Mouse (Mus musculus): Measurements from ENCODE around the gene Ablim1. TPM values are rescaled to one million over a fixed set of nuclear protein-coding genes. Genes with fewer than 3 reads are reported as not detected.

Ablim1 gene
- total and polyA plus RNA-seq, 3 experiments: 101 to 454 (median 418) TPM

- Histone ChIP-seq H3K4me1 (ENCODE audit: control insufficient read depth, insufficient read depth, low read length) (peaks cover 24% of the 10 kb centered on the region), H3K79me2 (replicated peaks; ENCODE audit: control insufficient read depth, insufficient read depth, low read length) (peaks cover 4% of the 10 kb centered on the region), H3K36me3 (ENCODE audit: control insufficient read depth, insufficient read depth, low read length) (peaks cover 38% of the 10 kb centered on the region), H3K27ac (no peak overlapping the region), H3K4me3 (no peak overlapping the region), H3K27me3 (ENCODE audit: control insufficient read depth, insufficient read depth, low read length) (no peaks in the 10 kb centered on the region), H3K9ac (ENCODE audit: low read depth, low read length) (no peak overlapping the region)
- intact Hi-C loops (cut with DNase I): no loop called here
- WGBS: 91% methylated on average over 2 of the region's 2 CpGs
- no peak for TF ChIP-seq CTCF (IDR thresholded peaks at IDR 0.05)
- TF ChIP-seq EP300 (IDR thresholded peaks at IDR 0.05; ENCODE audit: insufficient read depth, low read depth, low read length): no peak
- no peak for TF ChIP-seq POLR2A (IDR thresholded peaks at IDR 0.05; ENCODE audit: insufficient read depth, low read depth, low read length)
- DNase-seq: no peak
Observed at GRCm38 (mm10) chr19:57083887-57084286, 230.8 kb downstream of the Ablim1 start.

DNA sequence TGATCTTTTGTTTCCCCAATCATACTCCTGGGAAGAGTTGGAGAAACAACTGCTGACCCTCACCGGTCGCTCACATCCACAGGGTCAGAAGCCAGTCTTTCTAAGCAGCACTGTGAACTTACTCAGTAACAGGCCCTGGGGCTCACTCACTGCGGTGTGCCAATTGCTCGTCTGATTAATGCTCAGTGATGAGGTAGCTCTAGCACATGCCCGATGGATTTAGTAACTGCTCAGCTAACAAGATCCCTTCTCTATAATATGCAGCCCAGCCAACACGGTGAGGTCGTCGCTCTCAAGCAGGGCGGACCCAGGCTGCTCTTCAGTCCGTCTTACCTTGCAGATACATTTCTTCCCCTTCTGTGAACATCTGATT lies 231.6 kb downstream of the Ablim1 start:
- no peak overlapping the region for H3K4me3 ChIP-seq
- intact Hi-C loops (cut with DNase I): no loop called here
- H3K9ac ChIP-seq (ENCODE audit: low read depth, low read length): no peak overlapping the region
- TF ChIP-seq CTCF (IDR thresholded peaks at IDR 0.05) (no peak), EP300 (IDR thresholded peaks at IDR 0.05; ENCODE audit: insufficient read depth, low read depth, low read length) (no peak), POLR2A (IDR thresholded peaks at IDR 0.05; ENCODE audit: insufficient read depth, low read depth, low read length) (no peak)
- 71% methylated on average over 10 of the region's 10 CpGs for WGBS
- peaks cover 4% of the 10 kb centered on the region for H3K79me2 ChIP-seq (replicated peaks; ENCODE audit: control insufficient read depth, insufficient read depth, low read length)
- H3K27me3 ChIP-seq (ENCODE audit: control insufficient read depth, insufficient read depth, low read length): no peaks in the 10 kb centered on the region
- H3K27ac ChIP-seq: no peak overlapping the region
- no peak for DNase-seq
- H3K36me3 ChIP-seq (ENCODE audit: control insufficient read depth, insufficient read depth, low read length): peaks cover 42% of the 10 kb centered on the region
- H3K4me1 ChIP-seq (ENCODE audit: control insufficient read depth, insufficient read depth, low read length): peaks cover 27% of the 10 kb centered on the region

- no peak overlapping the region for H3K4me3 ChIP-seq
- H3K36me3 ChIP-seq (ENCODE audit: control insufficient read depth, insufficient read depth, low read length): peaks cover 47% of the 10 kb centered on the region
- no peak overlapping the region; the same call in 1 of the 2 replicates for H3K27ac ChIP-seq
- WGBS: 63% methylated on average over 17 of the region's 17 CpGs
- intact Hi-C loops (cut with DNase I): no loop called here
- no peak overlapping the region for H3K9ac ChIP-seq (ENCODE audit: low read depth, low read length)
- H3K4me1 ChIP-seq (ENCODE audit: control insufficient read depth, insufficient read depth, low read length): peaks cover 28% of the 10 kb centered on the region
- no peak for DNase-seq
- H3K79me2 ChIP-seq (replicated peaks; ENCODE audit: control insufficient read depth, insufficient read depth, low read length): peaks cover 4% of the 10 kb centered on the region
- TF ChIP-seq CTCF (IDR thresholded peaks at IDR 0.05): no peak
- H3K27me3 ChIP-seq (ENCODE audit: control insufficient read depth, insufficient read depth, low read length): no peaks in the 10 kb centered on the region
Observed at GRCm38 (mm10) chr19:57082454-57083182, 232.1 kb downstream of the Ablim1 start.

GRCm38 (mm10) chr19:57081536-57081935 lies 233.2 kb downstream of the Ablim1 start:
- 48% methylated on average over 4 of the region's 4 CpGs for WGBS
- Histone ChIP-seq H3K79me2 (replicated peaks; ENCODE audit: control insufficient read depth, insufficient read depth, low read length) (peaks cover 4% of the 10 kb centered on the region), H3K4me1 (ENCODE audit: control insufficient read depth, insufficient read depth, low read length) (peaks cover 31% of the 10 kb centered on the region), H3K27ac (peak overlapping the region; percentile 7; the same call in 1 of the 2 replicates), H3K36me3 (ENCODE audit: control insufficient read depth, insufficient read depth, low read length) (peaks cover 54% of the 10 kb centered on the region), H3K27me3 (ENCODE audit: control insufficient read depth, insufficient read depth, low read length) (no peaks in the 10 kb centered on the region), H3K4me3 (no peak overlapping the region), H3K9ac (ENCODE audit: low read depth, low read length) (no peak overlapping the region)
- intact Hi-C loops (cut with DNase I): no loop called here
- no peak for DNase-seq
- no peak for TF ChIP-seq EP300 (IDR thresholded peaks at IDR 0.05; ENCODE audit: insufficient read depth, low read depth, low read length)
- no peak for TF ChIP-seq POLR2A (IDR thresholded peaks at IDR 0.05; ENCODE audit: insufficient read depth, low read depth, low read length)
- TF ChIP-seq CTCF (IDR thresholded peaks at IDR 0.05): no peak

DNA sequence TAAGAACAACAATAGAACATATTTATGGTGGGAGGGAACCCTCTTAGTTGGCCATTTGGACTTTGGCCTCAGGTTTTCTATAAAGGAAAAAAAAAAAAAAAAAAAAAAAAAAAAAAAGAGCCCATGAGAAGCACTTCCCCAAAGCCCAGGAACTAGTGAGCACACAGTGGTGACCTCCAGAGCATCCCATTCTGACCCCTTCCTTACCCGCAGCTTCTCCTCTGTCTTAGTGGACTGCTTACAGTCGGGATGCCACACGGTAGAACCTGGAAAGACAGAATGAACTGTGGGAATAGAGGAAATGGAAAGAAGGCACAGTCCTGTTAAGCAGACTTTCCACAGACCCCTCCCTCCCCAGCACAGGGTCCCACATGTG lies 235.1 kb downstream of the Ablim1 start:
- Histone ChIP-seq H3K27me3 (ENCODE audit: control insufficient read depth, insufficient read depth, low read length) (no peaks in the 10 kb centered on the region), H3K4me1 (ENCODE audit: control insufficient read depth, insufficient read depth, low read length) (peaks cover 33% of the 10 kb centered on the region), H3K4me3 (no peak overlapping the region), H3K36me3 (ENCODE audit: control insufficient read depth, insufficient read depth, low read length) (peaks cover 53% of the 10 kb centered on the region), H3K79me2 (replicated peaks; ENCODE audit: control insufficient read depth, insufficient read depth, low read length) (peaks cover 4% of the 10 kb centered on the region), H3K9ac (ENCODE audit: low read depth, low read length) (no peak overlapping the region), H3K27ac (peak overlapping the region; percentile 78)
- intact Hi-C loops (cut with DNase I): no loop called here
- DNase-seq: no peak
- WGBS: 46% methylated on average over 3 of the region's 3 CpGs
- no peak for TF ChIP-seq CTCF (IDR thresholded peaks at IDR 0.05)
- TF ChIP-seq POLR2A (IDR thresholded peaks at IDR 0.05; ENCODE audit: insufficient read depth, low read depth, low read length): no peak
- TF ChIP-seq EP300 (IDR thresholded peaks at IDR 0.05; ENCODE audit: insufficient read depth, low read depth, low read length): no peak; the same call in 1 of the 2 replicates

DNA sequence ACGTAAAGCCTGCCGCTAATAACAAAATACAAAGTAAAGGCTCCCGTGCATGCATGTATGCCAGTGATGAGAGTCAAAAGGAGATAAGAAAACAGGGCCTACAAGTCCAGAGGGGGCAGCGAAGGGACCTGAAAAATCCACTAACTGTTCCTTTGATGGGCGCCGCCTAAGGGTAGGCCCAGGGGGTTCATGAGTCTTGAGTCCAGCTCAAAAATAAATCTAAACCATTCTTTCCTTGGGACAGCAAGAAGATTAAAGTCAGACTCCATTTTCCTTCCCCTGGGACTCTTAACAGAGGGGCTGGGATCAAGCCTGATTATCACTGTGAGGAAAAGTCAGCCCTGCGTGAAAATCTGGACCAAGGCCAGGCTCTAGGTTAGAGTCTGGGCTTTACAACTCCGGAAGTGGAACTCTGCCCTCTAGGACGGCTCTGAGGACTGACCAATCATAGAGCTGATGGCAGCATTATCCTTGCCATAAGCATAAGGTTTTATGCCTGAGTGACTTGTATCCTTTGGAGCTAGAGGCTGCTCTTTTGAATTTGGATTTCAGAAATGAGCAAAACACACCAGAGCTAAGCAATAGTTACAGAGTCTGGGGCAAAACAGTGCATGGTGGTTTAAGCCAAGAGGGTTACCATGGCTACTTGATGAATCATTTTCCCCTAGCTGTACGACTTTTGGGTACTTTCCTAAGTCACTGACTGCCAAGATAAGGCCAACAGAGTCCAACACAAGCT lies 235.7 kb downstream of the Ablim1 start:
- no peak for TF ChIP-seq EP300 (IDR thresholded peaks at IDR 0.05; ENCODE audit: insufficient read depth, low read depth, low read length)
- peak; percentile 32 for TF ChIP-seq CTCF (IDR thresholded peaks at IDR 0.05)
- TF ChIP-seq POLR2A (IDR thresholded peaks at IDR 0.05; ENCODE audit: insufficient read depth, low read depth, low read length): no peak
- DNase-seq: peak; percentile 56 to 62
- peaks cover 31% of the 10 kb centered on the region for H3K4me1 ChIP-seq (ENCODE audit: control insufficient read depth, insufficient read depth, low read length)
- no peak overlapping the region for H3K4me3 ChIP-seq
- intact Hi-C loops (cut with DNase I): no loop called here
- WGBS: 47% methylated on average over 10 of the region's 10 CpGs
- peak overlapping the region; percentile 78 for H3K27ac ChIP-seq
- no peaks in the 10 kb centered on the region for H3K27me3 ChIP-seq (ENCODE audit: control insufficient read depth, insufficient read depth, low read length)
- peaks cover 2% of the 10 kb centered on the region; the same call in 1 of the 2 replicates for H3K79me2 ChIP-seq (replicated peaks; ENCODE audit: control insufficient read depth, insufficient read depth, low read length)
- peaks cover 50% of the 10 kb centered on the region for H3K36me3 ChIP-seq (ENCODE audit: control insufficient read depth, insufficient read depth, low read length)
- no peak overlapping the region for H3K9ac ChIP-seq (ENCODE audit: low read depth, low read length)

Measured in heart, adult 2 months (tissue).